Mouse (Mus musculus): ENCODE measurements around the gene Msh6. TPM values are rescaled to one million over a fixed set of nuclear protein-coding genes. Genes with fewer than 3 reads are reported as not detected.

The Msh6 gene
- total and polyA plus RNA-seq, 3 experiments, result 76.5 to 79.3 (median 79.0) TPM

GRCm38 (mm10) chr17:87934326-87934725 is 40.5 kb upstream of the Msh6 start:
- H3K4me1 ChIP-seq (ENCODE audit: control insufficient read depth in 1 of 2, insufficient read depth in 2 of 2), result no peaks in the 10 kb centered on the region
- no peak overlapping the region for H3K4me3 ChIP-seq (replicated peaks in 1 of 3; ENCODE audit: low read depth in 2 of 3, low read length in 2 of 3, poor library complexity in 1 of 3)
- H3K4me2 ChIP-seq (ENCODE audit: insufficient read depth, low read depth, poor library complexity, severe bottlenecking), result no peak overlapping the region
- no peak overlapping the region for H3K27ac ChIP-seq (ENCODE audit: insufficient read depth, low read depth)
- TF ChIP-seq MAZ (IDR thresholded peaks at IDR 0.05; ENCODE audit: low read depth, low read length), result no peak
- TF ChIP-seq MYC (IDR thresholded peaks at IDR 0.05; ENCODE audit: low read depth, low read length), result no peak
- TF ChIP-seq E2F4 (IDR thresholded peaks at IDR 0.05; ENCODE audit: insufficient replicate concordance, low read depth, low read length), result no peak
- no peak for TF ChIP-seq ZMIZ1 (IDR thresholded peaks at IDR 0.05; ENCODE audit: low read depth, low read length)
- TF ChIP-seq TBP (conservative IDR thresholded peaks at IDR 0.05; ENCODE audit: low read depth, low read length), result no peak
- TF ChIP-seq HCFC1 (IDR thresholded peaks at IDR 0.05; ENCODE audit: low read depth, low read length), result no peak
- no peak for TF ChIP-seq IRF4 (IDR thresholded peaks at IDR 0.05; ENCODE audit: low read depth, low read length)
- TF ChIP-seq UBTF (IDR thresholded peaks at IDR 0.05; ENCODE audit: low read depth, low read length), result no peak
- TF ChIP-seq BHLHE40 (IDR thresholded peaks at IDR 0.05; ENCODE audit: low read depth, low read length), result no peak
- TF ChIP-seq JUN (IDR thresholded peaks at IDR 0.05; ENCODE audit: insufficient read depth, low read depth, low read length), result no peak
- no peaks in the 10 kb centered on the region for H3K36me3 ChIP-seq (replicated peaks in 1 of 2; ENCODE audit: control insufficient read depth in 1 of 2, insufficient read depth in 1 of 2, low read length in 1 of 2)
- no peaks in the 10 kb centered on the region for H3K27me3 ChIP-seq (replicated peaks)
- no peak for DNase-seq (ENCODE audit: extremely low read depth)
- H3K9me3 ChIP-seq (replicated peaks; ENCODE audit: low read length), result peaks cover 3% of the 10 kb centered on the region
- dilution Hi-C loops (cut with MboI; ENCODE audit: extremely low pct_ligation_motif_present, extremely low pct_unique_long_range_greater_than_20kb, low sequenced_read_pairs) (no loop called here), in situ Hi-C loops (cut with MboI; ENCODE audit: low pct_ligation_motif_present, low pct_unique_long_range_greater_than_20kb, low sequenced_read_pairs) (loop anchor here (25.0 kb wide), 1 partner anchor 247 kb away; no protein-coding TSS in a partner anchor)
- no peaks in the 10 kb centered on the region for H3K79me2 ChIP-seq (replicated peaks; ENCODE audit: control insufficient read depth, extremely low read depth, insufficient read depth, poor library complexity, severe bottlenecking)
- no peak overlapping the region for H3K9ac ChIP-seq (ENCODE audit: insufficient read depth, low read depth)

DNA sequence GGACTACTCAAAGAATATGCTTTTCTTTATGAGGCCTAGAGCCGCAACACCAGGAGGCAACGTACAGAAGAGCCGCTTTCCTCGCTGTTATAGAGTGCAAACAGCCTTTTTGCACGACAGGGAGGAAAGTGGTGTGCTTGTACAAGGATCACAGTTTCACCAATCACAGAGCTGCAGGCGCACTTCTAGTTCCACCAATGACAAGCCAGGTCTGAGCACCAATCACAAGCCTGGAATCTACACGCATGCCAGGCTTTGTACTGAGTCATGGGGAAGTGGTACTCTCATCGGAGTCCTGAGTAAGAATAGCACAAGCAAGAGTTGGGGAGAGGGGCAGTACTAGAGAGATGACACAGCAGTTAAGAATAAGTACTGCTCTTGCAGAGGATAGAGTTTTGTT is 40.1 kb upstream of the Msh6 start:
- H3K27me3 ChIP-seq (replicated peaks), result no peaks in the 10 kb centered on the region
- dilution Hi-C loops (cut with MboI; ENCODE audit: extremely low pct_ligation_motif_present, extremely low pct_unique_long_range_greater_than_20kb, low sequenced_read_pairs) (no loop called here), in situ Hi-C loops (cut with MboI; ENCODE audit: low pct_ligation_motif_present, low pct_unique_long_range_greater_than_20kb, low sequenced_read_pairs) (loop anchor here (25.0 kb wide), 1 partner anchor 247 kb away; no protein-coding TSS in a partner anchor)
- no peak for DNase-seq (ENCODE audit: extremely low read depth)
- H3K9me3 ChIP-seq (replicated peaks; ENCODE audit: low read length), result peaks cover 3% of the 10 kb centered on the region
- no peak overlapping the region for H3K4me2 ChIP-seq (ENCODE audit: insufficient read depth, low read depth, poor library complexity, severe bottlenecking)
- no peak overlapping the region for H3K27ac ChIP-seq (ENCODE audit: insufficient read depth, low read depth)
- no peak overlapping the region for H3K4me3 ChIP-seq (replicated peaks in 1 of 3; ENCODE audit: low read depth in 2 of 3, low read length in 2 of 3, poor library complexity in 1 of 3)
- H3K9ac ChIP-seq (ENCODE audit: insufficient read depth, low read depth), result no peak overlapping the region
- no peaks in the 10 kb centered on the region for H3K79me2 ChIP-seq (replicated peaks; ENCODE audit: control insufficient read depth, extremely low read depth, insufficient read depth, poor library complexity, severe bottlenecking)
- no peak for TF ChIP-seq ZMIZ1 (IDR thresholded peaks at IDR 0.05; ENCODE audit: low read depth, low read length)
- no peak for TF ChIP-seq JUND (conservative IDR thresholded peaks at IDR 0.05; ENCODE audit: low read depth, low read length)
- TF ChIP-seq ETS1 (conservative IDR thresholded peaks at IDR 0.05; ENCODE audit: low read depth, low read length), result no peak
- no peaks in the 10 kb centered on the region for H3K36me3 ChIP-seq (replicated peaks in 1 of 2; ENCODE audit: control insufficient read depth in 1 of 2, insufficient read depth in 1 of 2, low read length in 1 of 2)
- peaks cover 0 to 3% of the 10 kb centered on the region in 2 experiments; a peak in 1 of 4 replicates for H3K4me1 ChIP-seq (ENCODE audit: control insufficient read depth in 1 of 2, insufficient read depth in 2 of 2)

- H3K4me1 ChIP-seq (ENCODE audit: control insufficient read depth in 1 of 2, insufficient read depth in 2 of 2), result peaks cover 0 to 3% of the 10 kb centered on the region in 2 experiments; a peak in 1 of 4 replicates
- no peak for TF ChIP-seq NRF1 (IDR thresholded peaks at IDR 0.05; ENCODE audit: low read depth, low read length)
- TF ChIP-seq CHD1 (IDR thresholded peaks at IDR 0.05; ENCODE audit: low read depth, low read length), result no peak
- DNase-seq (ENCODE audit: extremely low read depth), result no peak
- H3K36me3 ChIP-seq (replicated peaks in 1 of 2; ENCODE audit: control insufficient read depth in 1 of 2, insufficient read depth in 1 of 2, low read length in 1 of 2), result no peaks in the 10 kb centered on the region
- no peak overlapping the region for H3K9ac ChIP-seq (ENCODE audit: insufficient read depth, low read depth)
- no peak overlapping the region for H3K27ac ChIP-seq (ENCODE audit: insufficient read depth, low read depth)
- H3K9me3 ChIP-seq (replicated peaks; ENCODE audit: low read length), result peaks cover 3% of the 10 kb centered on the region
- no peak overlapping the region for H3K4me3 ChIP-seq (replicated peaks in 1 of 3; ENCODE audit: low read depth in 2 of 3, low read length in 2 of 3, poor library complexity in 1 of 3)
- H3K79me2 ChIP-seq (replicated peaks; ENCODE audit: control insufficient read depth, extremely low read depth, insufficient read depth, poor library complexity, severe bottlenecking), result no peaks in the 10 kb centered on the region
- H3K4me2 ChIP-seq (ENCODE audit: insufficient read depth, low read depth, poor library complexity, severe bottlenecking), result no peak overlapping the region
- in situ Hi-C loops (cut with MboI; ENCODE audit: low pct_ligation_motif_present, low pct_unique_long_range_greater_than_20kb, low sequenced_read_pairs) (loop anchor here (25.0 kb wide), 1 partner anchor 249 kb away; no protein-coding TSS in a partner anchor), dilution Hi-C loops (cut with MboI; ENCODE audit: extremely low pct_ligation_motif_present, extremely low pct_unique_long_range_greater_than_20kb, low sequenced_read_pairs) (no loop called here)
- H3K27me3 ChIP-seq (replicated peaks), result no peaks in the 10 kb centered on the region
These were observed 38.7 kb upstream of the Msh6 start for GRCm38 (mm10) chr17:87936156-87936555.

Measured in CH12.LX (cell line).